Mouse (Mus musculus) small intestine, adult 2 months (tissue): Measurements from ENCODE around the gene 3110021N24Rik.

ENCODE experiments used
- CTCF ChIP-seq: fragments of 200-500 bp; IDR thresholded peaks from 2 replicates; pipeline ENCODE4 v1.5.1; 2012; ENCODE audit warnings: low read depth, mild to moderate bottlenecking, control low read depth, inconsistent platforms, low read length, moderate library complexity, mixed read lengths; ENCODE audit not compliant: insufficient replicate concordance, insufficient read length; ENCODE audit errors: extremely low read depth
- POLR2A ChIP-seq: fragments of 200-500 bp; IDR thresholded peaks from 2 replicates; pipeline ENCODE4 v1.6.1; 2012; ENCODE audit warnings: low read depth, mild to moderate bottlenecking, control low read depth, inconsistent platforms, low read length, moderate library complexity

GRCm38 (mm10) chr4:108789258-108789936 lies 69.9 kb downstream of the 3110021N24Rik start:
- TF ChIP-seq CTCF (no peak), POLR2A (no peak)
